Mouse (Mus musculus): Measurements from ENCODE around the gene Car5a.
A peak's percentile ranks its signal among the peaks of the same experiment; 100 is the strongest.

Gene Car5a

GRCm38 (mm10) chr8:121955825-121956500 is 11.3 kb upstream of the Car5a start:
- DNase-seq (ENCODE audit: low spot score in 2 of 2): no peak

- DNase-seq (ENCODE audit: low spot score in 2 of 2): no peak
These were observed 10.4 kb upstream of the Car5a start for GRCm38 (mm10) chr8:121954981-121955555.

GRCm38 (mm10) chr8:121953821-121954545 is 9.3 kb upstream of the Car5a start:
- DNase-seq (ENCODE audit: low spot score in 2 of 2): no peak

GRCm38 (mm10) chr8:121952800-121953199 is 8.1 kb upstream of the Car5a start:
- no peak for DNase-seq (ENCODE audit: low spot score in 2 of 2)

GRCm38 (mm10) chr8:121952122-121952521 is 7.4 kb upstream of the Car5a start:
- DNase-seq (ENCODE audit: low spot score in 2 of 2): no peak

DNA sequence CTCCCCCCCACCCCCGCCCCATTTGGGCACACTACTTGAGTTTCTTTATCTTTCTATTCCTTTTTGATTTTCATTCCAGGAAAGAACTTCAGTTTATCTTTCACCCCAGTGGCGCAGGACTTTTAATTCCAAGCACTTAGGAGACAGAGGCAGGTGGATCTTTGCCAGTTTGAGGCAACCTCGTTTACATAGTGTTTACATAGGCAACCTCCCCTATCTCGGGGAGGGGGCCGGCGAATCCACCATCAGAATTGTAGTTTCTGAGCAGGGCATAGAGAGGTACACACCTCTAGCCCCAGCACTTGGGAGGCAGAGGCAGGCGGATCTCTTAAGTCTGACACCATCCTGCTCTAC is 6.9 kb upstream of the Car5a start:
- no peak for DNase-seq (ENCODE audit: low spot score in 2 of 2)

- DNase-seq (ENCODE audit: low spot score in 2 of 2): peak; percentile 47 to 60
These were observed 6.3 kb upstream of the Car5a start for GRCm38 (mm10) chr8:121950749-121951655.

DNA sequence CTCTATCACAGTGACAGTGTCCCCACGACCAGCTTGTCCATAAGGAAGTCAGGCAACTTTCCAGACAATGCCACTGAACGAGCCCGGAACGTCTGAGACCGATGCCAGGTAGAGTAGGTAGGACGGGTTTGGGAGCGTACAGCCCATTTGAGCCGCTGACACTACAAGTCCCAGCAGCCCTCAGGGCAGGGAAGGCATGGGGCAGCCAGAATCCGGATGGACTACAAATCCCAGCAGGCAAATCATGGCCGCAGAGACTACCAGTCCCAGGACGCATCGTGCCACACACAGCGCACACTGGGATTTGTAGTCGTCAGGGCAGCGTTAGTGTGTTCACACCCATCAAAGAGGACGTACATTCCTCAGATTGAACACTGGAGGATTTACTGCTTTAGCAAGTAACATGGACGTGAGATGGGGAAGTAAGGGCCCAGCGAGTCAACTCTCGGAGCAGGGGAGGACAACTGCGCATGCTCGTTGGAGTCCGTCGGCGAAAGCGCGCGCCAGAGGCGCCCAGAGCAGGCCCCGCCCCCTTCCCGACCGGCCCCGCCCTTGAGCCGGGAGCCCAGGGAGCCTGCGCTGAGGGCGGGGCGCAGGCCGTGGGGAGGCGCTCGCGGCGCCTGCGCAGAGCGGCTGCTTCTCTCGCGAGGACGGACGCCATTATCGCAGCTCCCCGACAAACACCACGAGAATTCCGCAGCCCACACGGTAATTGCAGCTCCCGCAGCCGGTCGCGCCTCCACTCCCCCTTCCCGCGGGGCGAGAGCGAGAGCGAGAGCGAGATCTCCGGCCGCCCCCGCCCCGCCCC is 5.4 kb upstream of the Car5a start:
- peak; percentile 98 for DNase-seq (ENCODE audit: low spot score in 2 of 2)

GRCm38 (mm10) chr8:121949222-121949800 is 4.6 kb upstream of the Car5a start, which contains the start of gene Banp:
Gene Banp (plus strand): TSS chr8:121949750.
- DNase-seq (ENCODE audit: low spot score in 2 of 2): no peak

DNA sequence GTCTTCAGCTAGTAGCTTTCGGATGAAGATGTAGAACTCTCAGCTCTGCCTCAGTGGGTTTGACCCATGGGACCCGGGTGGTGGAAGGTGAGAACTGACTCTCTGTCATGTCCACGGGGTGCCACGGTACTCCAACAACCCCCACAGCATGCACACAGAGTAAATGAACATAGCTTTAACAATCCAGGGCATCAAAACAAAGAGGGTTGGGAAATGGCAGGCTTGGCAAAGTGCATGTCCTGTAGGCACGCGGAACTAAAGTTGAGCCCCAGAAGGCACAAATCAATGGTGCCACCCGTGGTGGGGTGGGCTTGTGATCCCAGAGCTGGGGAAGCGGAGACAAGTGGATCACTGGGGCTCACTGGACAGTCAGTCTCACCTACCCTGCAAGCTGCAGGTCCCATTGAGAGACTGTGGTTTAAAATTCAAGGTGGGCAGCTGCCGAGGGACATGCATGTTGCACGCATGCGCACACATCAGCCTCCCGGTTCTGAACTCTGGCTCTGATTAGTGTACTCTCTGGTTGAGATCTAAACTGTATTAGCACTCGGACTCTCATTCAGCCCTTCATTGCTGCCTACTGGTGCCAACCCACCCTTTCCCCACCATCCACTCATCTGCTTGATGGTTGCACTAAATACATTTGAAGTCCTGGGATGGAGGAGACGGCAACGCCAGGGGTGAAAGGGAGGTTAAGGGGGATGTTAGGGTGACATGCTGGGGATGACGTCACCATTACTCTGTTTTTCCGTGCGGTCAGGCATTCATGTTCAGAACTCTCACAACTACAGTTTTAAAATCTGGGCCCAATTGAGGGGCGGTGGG is 3.8 kb upstream of the Car5a start:
- DNase-seq (ENCODE audit: low spot score in 2 of 2): peak in 1 of 2 experiments; percentile 9

DNA sequence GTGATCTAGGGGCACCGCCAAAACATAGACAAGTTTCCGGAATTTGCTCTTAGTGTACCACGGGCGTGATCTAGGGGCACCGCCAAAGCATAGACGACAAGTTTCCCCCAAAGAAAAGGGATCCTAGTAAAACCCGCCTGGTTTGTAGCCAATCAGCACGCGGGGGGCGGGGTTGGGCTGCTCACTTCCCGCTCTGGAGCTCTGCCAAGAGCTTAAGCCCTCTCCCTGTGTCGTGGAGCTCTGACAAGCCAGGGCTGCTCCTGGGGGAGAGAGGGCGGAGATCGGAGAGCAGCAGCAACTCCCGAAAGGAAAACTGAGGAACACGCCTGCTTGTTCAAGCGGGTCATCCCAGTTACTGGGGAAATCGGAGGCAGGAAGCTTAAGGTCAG is 3.0 kb upstream of the Car5a start:
- peak; percentile 86 to 90 for DNase-seq (ENCODE audit: low spot score in 2 of 2)

- DNase-seq (ENCODE audit: low spot score in 2 of 2): no peak
These were observed 2.5 kb upstream of the Car5a start for GRCm38 (mm10) chr8:121947047-121947752.

DNA sequence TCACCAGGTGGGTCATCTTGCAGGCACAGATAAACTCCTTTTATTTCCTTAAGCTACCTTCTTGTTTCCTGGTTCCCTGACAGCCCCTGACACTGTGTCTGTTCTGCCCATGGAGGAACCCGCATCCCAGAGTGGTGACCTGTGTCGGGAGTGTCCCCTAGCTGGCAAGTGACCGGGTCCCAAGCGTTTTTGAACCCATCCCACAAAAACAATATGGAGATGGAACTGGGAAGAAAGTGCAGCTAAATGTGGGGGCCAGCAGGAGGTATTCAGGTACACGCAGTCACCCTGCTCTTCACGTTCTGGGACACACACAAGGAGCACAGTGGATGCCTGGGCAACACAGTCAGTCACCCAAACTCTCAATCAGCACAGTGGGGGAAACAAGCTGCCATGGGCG is 1.6 kb upstream of the Car5a start:
- no peak for DNase-seq (ENCODE audit: low spot score in 2 of 2)

- DNase-seq (ENCODE audit: low spot score in 2 of 2): no peak
These were observed 988 bp downstream of the Car5a start for GRCm38 (mm10) chr8:121943716-121944115.

- no peak for DNase-seq (ENCODE audit: low spot score in 2 of 2)
These were observed 1.6 kb downstream of the Car5a start for GRCm38 (mm10) chr8:121943057-121943540.

GRCm38 (mm10) chr8:121938732-121939131 is 6.0 kb downstream of the Car5a start:
- DNase-seq (ENCODE audit: low spot score in 2 of 2): no peak

DNA sequence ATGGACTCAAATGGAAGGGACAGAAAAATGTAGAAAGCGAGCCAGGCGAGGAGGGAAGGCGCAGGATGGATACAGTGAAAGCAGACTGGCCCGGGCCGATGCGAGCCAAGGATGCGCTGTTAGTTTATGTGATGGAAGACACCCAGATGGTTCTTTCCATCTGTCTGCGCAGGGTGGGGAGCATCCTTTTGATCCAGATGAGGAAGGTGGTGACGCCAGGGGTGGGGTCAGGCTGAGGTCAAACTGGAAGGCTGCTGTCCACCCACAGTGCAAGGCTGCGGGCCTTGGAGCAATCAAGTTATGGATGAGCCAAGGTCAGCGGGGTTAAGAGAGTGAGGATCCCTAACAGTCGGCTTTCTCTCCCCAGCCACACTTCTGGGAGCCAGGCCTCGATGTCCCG is 8.3 kb downstream of the Car5a start:
- DNase-seq (ENCODE audit: low spot score in 2 of 2): no peak

DNA sequence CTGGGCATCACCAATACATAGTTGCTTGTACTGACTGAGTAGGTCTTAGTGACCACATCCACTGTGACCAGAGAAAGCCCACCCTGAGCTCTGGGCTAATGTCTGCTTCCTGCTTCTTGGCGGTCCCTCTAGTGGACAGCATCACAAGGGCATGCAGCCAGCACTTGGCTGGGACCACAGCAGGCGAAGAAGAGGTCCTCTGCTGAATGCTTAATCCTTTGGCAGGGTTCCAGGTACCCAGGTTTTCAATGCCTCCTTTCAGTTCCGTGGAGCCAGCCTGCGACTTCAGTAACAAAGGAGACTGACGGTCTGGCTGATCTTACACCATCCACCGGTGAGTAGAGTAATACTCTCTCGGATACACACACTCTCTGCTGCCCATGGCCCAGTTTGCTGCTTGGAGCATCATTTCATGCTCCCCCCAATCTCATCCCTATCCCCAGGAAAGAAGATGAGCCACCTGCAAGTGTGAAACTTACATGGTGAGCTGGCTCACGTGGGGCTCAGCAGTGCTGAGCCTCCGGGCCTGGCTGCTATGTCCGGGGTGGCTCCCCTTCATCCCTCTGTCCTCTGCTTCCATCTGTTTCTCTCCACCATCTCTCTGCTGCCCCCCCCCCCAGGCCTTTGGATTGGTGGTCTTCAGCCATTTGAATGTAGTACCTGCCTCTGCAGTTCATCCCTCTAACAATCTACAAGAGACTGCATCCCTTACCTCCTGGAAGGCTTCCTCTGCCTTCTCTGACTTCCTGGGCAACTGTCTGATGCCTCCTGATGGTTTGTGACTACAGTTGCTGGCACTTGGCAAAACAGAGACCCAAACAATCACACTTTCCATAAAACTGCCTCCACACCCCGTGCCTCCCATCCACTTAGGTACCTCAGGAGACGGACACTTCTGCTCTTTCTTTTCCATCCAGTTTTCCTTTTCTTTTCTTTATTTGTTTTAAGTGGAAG is 9.1 kb downstream of the Car5a start:
- DNase-seq (ENCODE audit: low spot score in 2 of 2): no peak
